Mouse (Mus musculus): Measurements from ENCODE around the gene Rpa1.

DNA sequence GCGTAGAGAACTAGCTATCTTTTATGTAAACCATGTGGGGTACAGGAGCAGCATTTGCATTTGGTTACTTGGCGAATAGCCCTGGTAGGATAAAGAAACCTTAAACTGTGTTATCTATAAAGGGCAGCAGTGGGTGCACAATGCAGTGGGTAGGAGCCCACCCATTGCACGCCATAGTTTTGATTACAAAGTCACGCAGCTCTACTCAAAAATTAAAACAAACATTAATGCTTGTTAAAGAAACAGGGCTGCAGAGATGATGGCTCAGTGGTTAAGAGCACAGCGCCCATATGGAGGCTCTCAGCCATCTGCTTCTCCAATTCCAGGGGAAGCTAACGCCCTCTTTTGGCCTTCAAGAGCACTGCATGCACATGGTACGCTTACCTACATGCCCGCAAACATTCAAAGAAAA lies 24.8 kb downstream of the Rpa1 start:
- TF ChIP-seq CTCF (IDR thresholded peaks at IDR 0.05; ENCODE audit: low read depth, low read length), result no peak; the same call in 1 of the 2 replicates
- TF ChIP-seq POLR2A (IDR thresholded peaks at IDR 0.05; ENCODE audit: borderline replicate concordance, low read depth, low read length), result no peak

Measured in bone marrow macrophage, adult 2 months (primary cell).